Mouse (Mus musculus): ENCODE measurements around the gene St6galnac3. TPM values are rescaled to one million over a fixed set of nuclear protein-coding genes. Genes with fewer than 3 reads are reported as not detected.

The St6galnac3 gene
- polyA plus RNA-seq, 1 experiment from 2014 or later, result 4.5 TPM

- Histone ChIP-seq H3K4me3 (ENCODE audit: low read depth, low read length) (no peak overlapping the region), H3K27ac (replicated peaks) (no peak overlapping the region), H3K9ac (ENCODE audit: low read length) (no peak overlapping the region), H3K4me2 (replicated peaks; ENCODE audit: low read depth) (no peak overlapping the region), H3K27me3 (ENCODE audit: control insufficient read depth, insufficient read depth, low read length) (no peaks in the 10 kb centered on the region), H3K36me3 (ENCODE audit: control insufficient read depth, insufficient read depth, low read length) (no peaks in the 10 kb centered on the region), H3K9me3 (ENCODE audit: control insufficient read depth, low read length) (no peaks in the 10 kb centered on the region), H3K4me1 (replicated peaks; ENCODE audit: control insufficient read depth, insufficient read depth) (no peaks in the 10 kb centered on the region)
- DNase-seq (ENCODE audit: low spot score) (no peak), ATAC-seq (ENCODE audit: low FRiP score, low TSS enrichment) (no peak)
- TF ChIP-seq EP300 (optimal IDR thresholded peaks at IDR 0.05) (no peak), CTCF (IDR thresholded peaks at IDR 0.05; ENCODE audit: low read depth) (no peak)
- WGBS, result 64% methylated on average over 11 of the region's 11 CpGs
These were observed 32.7 kb downstream of the St6galnac3 start for GRCm38 (mm10) chr3:153692206-153692813.

GRCm38 (mm10) chr3:153691537-153691936, 33.4 kb downstream of the St6galnac3 start:
- no peak for DNase-seq (ENCODE audit: low spot score)
- Histone ChIP-seq H3K9ac (ENCODE audit: low read length) (no peak overlapping the region), H3K27me3 (ENCODE audit: control insufficient read depth, insufficient read depth, low read length) (no peaks in the 10 kb centered on the region), H3K4me2 (replicated peaks; ENCODE audit: low read depth) (no peak overlapping the region), H3K27ac (replicated peaks) (no peak overlapping the region), H3K4me1 (replicated peaks; ENCODE audit: control insufficient read depth, insufficient read depth) (no peaks in the 10 kb centered on the region), H3K9me3 (ENCODE audit: control insufficient read depth, low read length) (no peaks in the 10 kb centered on the region), H3K36me3 (ENCODE audit: control insufficient read depth, insufficient read depth, low read length) (no peaks in the 10 kb centered on the region), H3K4me3 (ENCODE audit: low read depth, low read length) (no peak overlapping the region)
- no peak for ATAC-seq (ENCODE audit: low FRiP score, low TSS enrichment)
- 47% methylated on average over 4 of the region's 4 CpGs for WGBS
- no peak for TF ChIP-seq CTCF (IDR thresholded peaks at IDR 0.05; ENCODE audit: low read depth)
- no peak for TF ChIP-seq EP300 (optimal IDR thresholded peaks at IDR 0.05)

GRCm38 (mm10) chr3:153690553-153690952, 34.4 kb downstream of the St6galnac3 start:
- no peak overlapping the region for H3K4me2 ChIP-seq (replicated peaks; ENCODE audit: low read depth)
- DNase-seq (ENCODE audit: low spot score) (no peak), ATAC-seq (ENCODE audit: low FRiP score, low TSS enrichment) (peak; percentile 74; the same call in 1 of the 2 replicates)

GRCm38 (mm10) chr3:153689793-153690291, 35.1 kb downstream of the St6galnac3 start:
- Histone ChIP-seq H3K4me1 (replicated peaks; ENCODE audit: control insufficient read depth, insufficient read depth) (no peaks in the 10 kb centered on the region), H3K9ac (ENCODE audit: low read length) (no peak overlapping the region), H3K4me2 (replicated peaks; ENCODE audit: low read depth) (no peak overlapping the region; the same call in 1 of the 2 replicates), H3K27ac (replicated peaks) (no peak overlapping the region; the same call in 1 of the 2 replicates), H3K9me3 (ENCODE audit: control insufficient read depth, low read length) (no peaks in the 10 kb centered on the region), H3K27me3 (ENCODE audit: control insufficient read depth, insufficient read depth, low read length) (no peaks in the 10 kb centered on the region), H3K36me3 (ENCODE audit: control insufficient read depth, insufficient read depth, low read length) (no peaks in the 10 kb centered on the region), H3K4me3 (ENCODE audit: low read depth, low read length) (no peak overlapping the region)
- ATAC-seq (ENCODE audit: low FRiP score, low TSS enrichment) (0 out of 2 replicates have a peak, but pooled peaks have one; percentile 47), DNase-seq (ENCODE audit: low spot score) (no peak)
- TF ChIP-seq EP300 (optimal IDR thresholded peaks at IDR 0.05) (no peak), CTCF (IDR thresholded peaks at IDR 0.05; ENCODE audit: low read depth) (no peak)
- 34% methylated on average over 11 of the region's 11 CpGs for WGBS

More at GRCm38 (mm10) chr3:153690553-153690952, 34.4 kb downstream of the St6galnac3 start:
- no peaks in the 10 kb centered on the region for H3K27me3 ChIP-seq (ENCODE audit: control insufficient read depth, insufficient read depth, low read length)
- TF ChIP-seq EP300 (optimal IDR thresholded peaks at IDR 0.05) (no peak), CTCF (IDR thresholded peaks at IDR 0.05; ENCODE audit: low read depth) (peak; percentile 51)
- no peaks in the 10 kb centered on the region for H3K36me3 ChIP-seq (ENCODE audit: control insufficient read depth, insufficient read depth, low read length)
- WGBS, result 56% methylated on average over 2 of the region's 2 CpGs
- H3K27ac ChIP-seq (replicated peaks), result no peak overlapping the region; the same call in 1 of the 2 replicates
- H3K4me3 ChIP-seq (ENCODE audit: low read depth, low read length), result no peak overlapping the region
- H3K9me3 ChIP-seq (ENCODE audit: control insufficient read depth, low read length), result no peaks in the 10 kb centered on the region
- no peak overlapping the region for H3K9ac ChIP-seq (ENCODE audit: low read length)
- H3K4me1 ChIP-seq (replicated peaks; ENCODE audit: control insufficient read depth, insufficient read depth), result no peaks in the 10 kb centered on the region

GRCm38 (mm10) chr3:153687896-153688295, 37.1 kb downstream of the St6galnac3 start:
- Histone ChIP-seq H3K4me3 (ENCODE audit: low read depth, low read length) (no peak overlapping the region), H3K9me3 (ENCODE audit: control insufficient read depth, low read length) (no peaks in the 10 kb centered on the region), H3K36me3 (ENCODE audit: control insufficient read depth, insufficient read depth, low read length) (no peaks in the 10 kb centered on the region), H3K4me1 (replicated peaks; ENCODE audit: control insufficient read depth, insufficient read depth) (no peaks in the 10 kb centered on the region), H3K9ac (ENCODE audit: low read length) (no peak overlapping the region), H3K4me2 (replicated peaks; ENCODE audit: low read depth) (no peak overlapping the region), H3K27me3 (ENCODE audit: control insufficient read depth, insufficient read depth, low read length) (no peaks in the 10 kb centered on the region), H3K27ac (replicated peaks) (no peak overlapping the region)
- 88% methylated on average over 5 of the region's 5 CpGs for WGBS
- ATAC-seq (ENCODE audit: low FRiP score, low TSS enrichment) (no peak), DNase-seq (ENCODE audit: low spot score) (no peak)
- TF ChIP-seq EP300 (optimal IDR thresholded peaks at IDR 0.05) (no peak), CTCF (IDR thresholded peaks at IDR 0.05; ENCODE audit: low read depth) (no peak)

- H3K27me3 ChIP-seq (ENCODE audit: control insufficient read depth, insufficient read depth, low read length), result no peaks in the 10 kb centered on the region
- no peak overlapping the region for H3K27ac ChIP-seq (replicated peaks)
- WGBS, result 100% methylated on average over 1 of the region's 1 CpGs
- no peak overlapping the region for H3K4me3 ChIP-seq (ENCODE audit: low read depth, low read length)
- DNase-seq (ENCODE audit: low spot score), result no peak
- TF ChIP-seq CTCF (IDR thresholded peaks at IDR 0.05; ENCODE audit: low read depth), result no peak
- no peak for TF ChIP-seq EP300 (optimal IDR thresholded peaks at IDR 0.05)
- no peaks in the 10 kb centered on the region; the same call in 1 of the 2 replicates for H3K36me3 ChIP-seq (ENCODE audit: control insufficient read depth, insufficient read depth, low read length)
- H3K9ac ChIP-seq (ENCODE audit: low read length), result no peak overlapping the region
- ATAC-seq (ENCODE audit: low FRiP score, low TSS enrichment), result no peak
- no peak overlapping the region for H3K4me2 ChIP-seq (replicated peaks; ENCODE audit: low read depth)
- no peaks in the 10 kb centered on the region for H3K9me3 ChIP-seq (ENCODE audit: control insufficient read depth, low read length)
- H3K4me1 ChIP-seq (replicated peaks; ENCODE audit: control insufficient read depth, insufficient read depth), result no peaks in the 10 kb centered on the region
These were observed 40.1 kb downstream of the St6galnac3 start for GRCm38 (mm10) chr3:153684909-153685308.
